Mouse (Mus musculus) stomach, postnatal 0 days (tissue): ENCODE measurements around the gene Pdpn.

Source experiments
- CTCF ChIP-seq: IDR thresholded peaks from 2 replicates; pipeline ENCODE4 v1.5.1; 2016; ENCODE audit warnings: antibody characterized with exemption, low read depth, mild to moderate bottlenecking, moderate library complexity
- EP300 ChIP-seq: optimal IDR thresholded peaks from 2 replicates; pipeline ENCODE3; 2016; ENCODE audit warnings: antibody characterized with exemption

DNA sequence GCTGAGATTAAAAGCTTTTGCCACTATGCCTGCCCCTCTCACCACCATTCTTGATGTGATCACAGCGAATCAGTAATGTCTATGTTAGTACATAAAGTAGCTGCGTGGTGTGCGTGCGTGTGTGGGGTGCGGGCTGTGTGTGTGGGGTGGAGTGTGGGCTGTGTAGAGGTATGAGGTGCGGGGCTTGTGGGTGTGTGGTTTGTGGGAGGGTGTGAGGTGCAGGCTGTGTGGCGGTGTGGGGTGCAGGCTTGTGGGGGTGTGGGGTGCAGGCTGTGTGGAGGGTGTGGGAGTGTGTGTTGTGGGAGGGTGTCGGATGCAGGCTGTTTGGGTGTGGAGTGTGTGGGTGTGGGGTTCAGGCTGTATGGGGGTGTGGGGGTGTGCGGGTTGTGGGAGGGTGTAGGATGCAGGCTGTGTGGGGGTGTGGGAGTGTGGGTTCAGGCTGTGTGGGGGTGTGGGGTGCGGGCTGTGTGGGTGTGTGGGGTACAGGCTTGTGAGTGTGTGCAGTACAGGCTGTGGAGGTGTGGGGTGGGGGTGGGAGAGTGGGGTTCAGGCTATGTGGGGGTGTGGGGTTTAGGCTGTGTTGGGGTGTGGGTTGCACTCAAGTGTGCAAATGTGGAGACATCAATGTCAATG is 67.5 kb downstream of the Pdpn start:
- no peak for TF ChIP-seq CTCF
- TF ChIP-seq EP300, result no peak
